Mouse (Mus musculus): ENCODE measurements around the gene Iqcm. TPM values are rescaled to one million over a fixed set of nuclear protein-coding genes. Genes with fewer than 3 reads are reported as not detected.
"Not testable (repeated sequence)": the region's sequence is repeated elsewhere in the genome, so short reads cannot be mapped to it uniquely, and the experiment has no call there.

The Iqcm gene
- 0.09 TPM in 1 of 2 replicates, not detected in the other for polyA plus RNA-seq (2015; fragmentation: Nextera tagmentation; extraction: Ambion mirVana)

- ATAC-seq (ENCODE audit: insufficient number of reproducible peaks, low FRiP score, low TSS enrichment, low read depth): no peak
- no peak within 1 kb of the TSS for H3K4me3 ChIP-seq
- no peaks in the 10 kb centered on the region for H3K4me1 ChIP-seq
- 84% methylated on average over 7 of the region's 7 CpGs for WGBS
- no peak within 1 kb of the TSS for H3K27ac ChIP-seq
- no peaks in the 10 kb centered on the region for H3K27me3 ChIP-seq
- no peaks in the 10 kb centered on the region for H3K9me3 ChIP-seq
- H3K4me2 ChIP-seq: no peak within 1 kb of the TSS
- H3K36me3 ChIP-seq: no peaks in the 10 kb centered on the region
- H3K9ac ChIP-seq: no peak within 1 kb of the TSS
Observed at GRCm38 (mm10) chr8:75448394-75448793, at the start of gene Iqcm. Gene Iqcm, plus strand, starts transcription at chr8:75448694.

GRCm38 (mm10) chr8:75406489-75406888 is 42.0 kb upstream of the Iqcm start, which contains the start of gene Gm10358:
Gene Gm10358, minus strand, starts transcription at chr8:75406589.
- no peak within 1 kb of the TSS for H3K4me3 ChIP-seq
- no peaks in the 10 kb centered on the region for H3K36me3 ChIP-seq
- WGBS: 95% methylated on average over 5 of the region's 5 CpGs
- no peaks in the 10 kb centered on the region for H3K4me1 ChIP-seq
- H3K4me2 ChIP-seq: no peak within 1 kb of the TSS
- H3K9ac ChIP-seq: no peak within 1 kb of the TSS
- H3K27me3 ChIP-seq: no peaks in the 10 kb centered on the region
- no peak within 1 kb of the TSS for H3K27ac ChIP-seq
- H3K9me3 ChIP-seq: no peaks in the 10 kb centered on the region
- ATAC-seq (ENCODE audit: insufficient number of reproducible peaks, low FRiP score, low TSS enrichment, low read depth): no peak

GRCm38 (mm10) chr8:75415696-75416095 is 32.8 kb upstream of the Iqcm start:
- not testable (repeated sequence) for H3K4me3 ChIP-seq; H3K4me1 ChIP-seq; H3K9me3 ChIP-seq; H3K9ac ChIP-seq; ATAC-seq (ENCODE audit: insufficient number of reproducible peaks, low FRiP score, low TSS enrichment, low read depth); H3K27me3 ChIP-seq; H3K36me3 ChIP-seq; H3K27ac ChIP-seq; H3K4me2 ChIP-seq
- WGBS: 83% methylated on average over 3 of the region's 3 CpGs

- 74% methylated on average over 1 of the region's 1 CpGs for WGBS
- H3K4me3 ChIP-seq: no peak overlapping the region
- no peak overlapping the region for H3K9ac ChIP-seq
- no peak for ATAC-seq (ENCODE audit: insufficient number of reproducible peaks, low FRiP score, low TSS enrichment, low read depth)
- no peaks in the 10 kb centered on the region for H3K4me1 ChIP-seq
- H3K27ac ChIP-seq: no peak overlapping the region
- no peak overlapping the region for H3K4me2 ChIP-seq
- no peaks in the 10 kb centered on the region for H3K9me3 ChIP-seq
- H3K36me3 ChIP-seq: no peaks in the 10 kb centered on the region
- H3K27me3 ChIP-seq: no peaks in the 10 kb centered on the region
Observed at GRCm38 (mm10) chr8:75476756-75477155, 28.3 kb downstream of the Iqcm start.

GRCm38 (mm10) chr8:75489035-75489678 is 40.7 kb downstream of the Iqcm start:
- H3K9me3 ChIP-seq: no peaks in the 10 kb centered on the region
- H3K36me3 ChIP-seq: no peaks in the 10 kb centered on the region
- ATAC-seq (ENCODE audit: insufficient number of reproducible peaks, low FRiP score, low TSS enrichment, low read depth): no peak
- H3K4me1 ChIP-seq: no peaks in the 10 kb centered on the region
- H3K9ac ChIP-seq: no peak overlapping the region
- H3K27me3 ChIP-seq: no peaks in the 10 kb centered on the region
- no peak overlapping the region for H3K27ac ChIP-seq
- WGBS: 85% methylated on average over 13 of the region's 13 CpGs
- H3K4me2 ChIP-seq: no peak overlapping the region
- H3K4me3 ChIP-seq: no peak overlapping the region

GRCm38 (mm10) chr8:75509299-75509698 is 60.8 kb downstream of the Iqcm start:
- Histone ChIP-seq H3K9ac (no peak overlapping the region), H3K4me1 (no peaks in the 10 kb centered on the region), H3K4me2 (no peak overlapping the region), H3K27ac (no peak overlapping the region), H3K9me3 (no peaks in the 10 kb centered on the region), H3K27me3 (no peaks in the 10 kb centered on the region), H3K36me3 (no peaks in the 10 kb centered on the region), H3K4me3 (no peak overlapping the region)
- 91% methylated on average over 1 of the region's 1 CpGs for WGBS
- ATAC-seq (ENCODE audit: insufficient number of reproducible peaks, low FRiP score, low TSS enrichment, low read depth): no peak

- Histone ChIP-seq H3K27me3 (no peaks in the 10 kb centered on the region), H3K4me1 (no peaks in the 10 kb centered on the region), H3K4me3 (no peak overlapping the region), H3K9ac (no peak overlapping the region), H3K4me2 (no peak overlapping the region), H3K27ac (no peak overlapping the region), H3K9me3 (no peaks in the 10 kb centered on the region), H3K36me3 (no peaks in the 10 kb centered on the region)
- no peak for ATAC-seq (ENCODE audit: insufficient number of reproducible peaks, low FRiP score, low TSS enrichment, low read depth)
- 81% methylated on average over 3 of the region's 3 CpGs for WGBS
Observed at GRCm38 (mm10) chr8:75513786-75514185, 65.3 kb downstream of the Iqcm start.

- no peak for ATAC-seq (ENCODE audit: insufficient number of reproducible peaks, low FRiP score, low TSS enrichment, low read depth)
- 83% methylated on average over 3 of the region's 3 CpGs for WGBS
- no peaks in the 10 kb centered on the region for H3K9me3 ChIP-seq
- H3K4me2 ChIP-seq: no peak overlapping the region
- H3K27ac ChIP-seq: no peak overlapping the region
- H3K4me3 ChIP-seq: no peak overlapping the region
- no peaks in the 10 kb centered on the region for H3K36me3 ChIP-seq
- H3K9ac ChIP-seq: no peak overlapping the region
- H3K27me3 ChIP-seq: no peaks in the 10 kb centered on the region
- no peaks in the 10 kb centered on the region for H3K4me1 ChIP-seq
Observed at GRCm38 (mm10) chr8:75549284-75549683, 100.8 kb downstream of the Iqcm start.

- Histone ChIP-seq H3K27ac (no peak overlapping the region), H3K4me3 (no peak overlapping the region), H3K27me3 (no peaks in the 10 kb centered on the region), H3K36me3 (no peaks in the 10 kb centered on the region), H3K4me2 (no peak overlapping the region), H3K9me3 (no peaks in the 10 kb centered on the region), H3K9ac (no peak overlapping the region), H3K4me1 (no peaks in the 10 kb centered on the region)
- 55% methylated on average over 2 of the region's 2 CpGs for WGBS
- no peak for ATAC-seq (ENCODE audit: insufficient number of reproducible peaks, low FRiP score, low TSS enrichment, low read depth)
Observed at GRCm38 (mm10) chr8:75596281-75596680, 147.8 kb downstream of the Iqcm start.

- 84% methylated on average over 3 of the region's 3 CpGs for WGBS
- Histone ChIP-seq H3K27me3 (no peaks in the 10 kb centered on the region), H3K4me2 (no peak overlapping the region), H3K4me1 (no peaks in the 10 kb centered on the region), H3K9me3 (no peaks in the 10 kb centered on the region), H3K27ac (no peak overlapping the region), H3K36me3 (no peaks in the 10 kb centered on the region), H3K9ac (no peak overlapping the region), H3K4me3 (no peak overlapping the region)
- ATAC-seq (ENCODE audit: insufficient number of reproducible peaks, low FRiP score, low TSS enrichment, low read depth): no peak
Observed at GRCm38 (mm10) chr8:75642958-75643357, 194.5 kb downstream of the Iqcm start.

GRCm38 (mm10) chr8:75659287-75659686 is 210.8 kb downstream of the Iqcm start:
- H3K36me3 ChIP-seq: no peaks in the 10 kb centered on the region
- H3K4me3 ChIP-seq: no peak overlapping the region
- 81% methylated on average over 6 of the region's 6 CpGs for WGBS
- ATAC-seq (ENCODE audit: insufficient number of reproducible peaks, low FRiP score, low TSS enrichment, low read depth): no peak
- H3K9me3 ChIP-seq: no peaks in the 10 kb centered on the region
- no peak overlapping the region for H3K9ac ChIP-seq
- H3K4me2 ChIP-seq: no peak overlapping the region
- no peak overlapping the region for H3K27ac ChIP-seq
- no peaks in the 10 kb centered on the region for H3K4me1 ChIP-seq
- H3K27me3 ChIP-seq: no peaks in the 10 kb centered on the region

GRCm38 (mm10) chr8:75746561-75746960 is 298.1 kb downstream of the Iqcm start:
- no peaks in the 10 kb centered on the region for H3K36me3 ChIP-seq
- no peak overlapping the region for H3K4me3 ChIP-seq
- H3K27me3 ChIP-seq: no peaks in the 10 kb centered on the region
- no peaks in the 10 kb centered on the region for H3K9me3 ChIP-seq
- H3K4me2 ChIP-seq: no peak overlapping the region
- ATAC-seq (ENCODE audit: insufficient number of reproducible peaks, low FRiP score, low TSS enrichment, low read depth): no peak
- H3K4me1 ChIP-seq: no peaks in the 10 kb centered on the region
- H3K9ac ChIP-seq: no peak overlapping the region
- no peak overlapping the region for H3K27ac ChIP-seq
- WGBS: 70% methylated on average over 3 of the region's 3 CpGs

GRCm38 (mm10) chr8:75755596-75755995 is 307.1 kb downstream of the Iqcm start:
- H3K9me3 ChIP-seq: no peaks in the 10 kb centered on the region
- no peaks in the 10 kb centered on the region for H3K36me3 ChIP-seq
- no peaks in the 10 kb centered on the region for H3K27me3 ChIP-seq
- ATAC-seq (ENCODE audit: insufficient number of reproducible peaks, low FRiP score, low TSS enrichment, low read depth): no peak
- H3K4me3 ChIP-seq: no peak overlapping the region
- no peak overlapping the region for H3K9ac ChIP-seq
- H3K4me2 ChIP-seq: no peak overlapping the region
- no peaks in the 10 kb centered on the region for H3K4me1 ChIP-seq
- no peak overlapping the region for H3K27ac ChIP-seq

Measured in limb, embryonic 15.5 days (tissue).